Mouse (Mus musculus) splenic B cell, adult 2 months (primary cell): ENCODE measurements around the gene 1700001C02Rik.

Experiments
- DNase-seq: peaks from one replicate; pipeline ENCODE4 v3.0.0-alpha.2; 2011; ENCODE audit warnings: low read depth, low spot score
- H3K27me3 ChIP-seq: 2 replicates; pipeline ENCODE4 v1.6.1; 2012; ENCODE audit warnings: mild to moderate bottlenecking, low read length, moderate library complexity, mixed read lengths; ENCODE audit not compliant: control insufficient read depth, poor library complexity, insufficient read depth, severe bottlenecking
- H3K36me3 ChIP-seq: 2 replicates; pipeline ENCODE4 v1.6.1; 2012; ENCODE audit warnings: mild to moderate bottlenecking, low read length, moderate library complexity, mixed read lengths; ENCODE audit not compliant: control insufficient read depth, poor library complexity, insufficient read depth, severe bottlenecking

1700001C02Rik gene

GRCm38 (mm10) chr5:30519494-30519893 is 53.6 kb downstream of the 1700001C02Rik start:
- Histone ChIP-seq H3K27me3 (no peaks in the 10 kb centered on the region; the same call in 1 of the 2 replicates), H3K36me3 (no peaks in the 10 kb centered on the region)
- DNase-seq = no peak

- Histone ChIP-seq H3K27me3 (no peaks in the 10 kb centered on the region; the same call in 1 of the 2 replicates), H3K36me3 (no peaks in the 10 kb centered on the region)
- DNase-seq = no peak
Observed at GRCm38 (mm10) chr5:30520214-30520732, 54.4 kb downstream of the 1700001C02Rik start.

GRCm38 (mm10) chr5:30522406-30522805 is 56.6 kb downstream of the 1700001C02Rik start:
- Histone ChIP-seq H3K27me3 (no peaks in the 10 kb centered on the region), H3K36me3 (no peaks in the 10 kb centered on the region)
- no peak for DNase-seq

GRCm38 (mm10) chr5:30523131-30523530 is 57.3 kb downstream of the 1700001C02Rik start:
- DNase-seq = no peak
- Histone ChIP-seq H3K36me3 (no peaks in the 10 kb centered on the region), H3K27me3 (no peaks in the 10 kb centered on the region)

GRCm38 (mm10) chr5:30524213-30524612 is 58.4 kb downstream of the 1700001C02Rik start:
- Histone ChIP-seq H3K27me3 (no peaks in the 10 kb centered on the region), H3K36me3 (no peaks in the 10 kb centered on the region)
- no peak for DNase-seq

GRCm38 (mm10) chr5:30525920-30526836 is 60.3 kb downstream of the 1700001C02Rik start:
- DNase-seq = no peak
- no peaks in the 10 kb centered on the region for H3K36me3 ChIP-seq
- H3K27me3 ChIP-seq = no peaks in the 10 kb centered on the region

GRCm38 (mm10) chr5:30527129-30527528 is 61.3 kb downstream of the 1700001C02Rik start:
- no peaks in the 10 kb centered on the region for H3K27me3 ChIP-seq
- H3K36me3 ChIP-seq = no peaks in the 10 kb centered on the region
- DNase-seq = no peak

- no peak for DNase-seq
- Histone ChIP-seq H3K36me3 (no peaks in the 10 kb centered on the region), H3K27me3 (no peaks in the 10 kb centered on the region)
Observed at GRCm38 (mm10) chr5:30528906-30529305, 63.1 kb downstream of the 1700001C02Rik start.
